Mouse (Mus musculus) CH12.LX (cell line): ENCODE data around the gene Cops3. TPM values are rescaled to one million over a fixed set of nuclear protein-coding genes. Genes with fewer than 3 reads are reported as not detected.

Source experiments
- DNase-seq: peaks from one replicate; pipeline ENCODE4 v3.0.0-alpha.2; 2013; ENCODE audit errors: extremely low read depth
- H3K27ac ChIP-seq: 2 replicates; pipeline ENCODE4 v1.5.1; 2012; ENCODE audit warnings: low read depth, mild to moderate bottlenecking, control low read depth, moderate library complexity; ENCODE audit not compliant: insufficient read depth
- H3K27me3 ChIP-seq: replicated peaks from 2 replicates; pipeline ENCODE3; 2012; ENCODE audit warnings: inconsistent platforms
- H3K36me3 ChIP-seq, 2 experiments: replicated peaks in 1 of 2; 2 replicates each; pipeline versions ENCODE3 to v1.6.1; 2012; ENCODE audit warnings: inconsistent platforms in 1 of 2, low read length in 1 of 2, mild to moderate bottlenecking in 1 of 2, mixed read lengths in 1 of 2, moderate library complexity in 1 of 2; ENCODE audit not compliant: control insufficient read depth in 1 of 2, insufficient read depth in 1 of 2
- H3K4me1 ChIP-seq, 2 experiments: 2 replicates each; pipeline ENCODE4 v1.6.1; 2012; ENCODE audit warnings: inconsistent platforms in 1 of 2, moderate library complexity in 1 of 2; ENCODE audit not compliant: insufficient read depth in 2 of 2, control insufficient read depth in 1 of 2
- H3K4me2 ChIP-seq: 2 replicates; pipeline ENCODE4 v1.6.1; 2012; ENCODE audit warnings: low read depth, mild to moderate bottlenecking, control low read depth; ENCODE audit not compliant: poor library complexity, insufficient read depth, severe bottlenecking
- H3K4me3 ChIP-seq, 3 experiments: fragments of 150-350 bp in 1 of 3; sonication (generic) in 1 of 3; replicated peaks in 1 of 3; 2 replicates each; pipeline versions ENCODE3 to v1.5.1; 2011 to 2012; ENCODE audit warnings: low read depth in 2 of 3, low read length in 2 of 3, mild to moderate bottlenecking in 2 of 3, moderate library complexity in 2 of 3, control low read depth in 1 of 3, improper control_type of control experiment in 1 of 3, inconsistent platforms in 1 of 3, mixed read lengths in 1 of 3; ENCODE audit not compliant: poor library complexity in 1 of 3
- H3K79me2 ChIP-seq: replicated peaks from 2 replicates; pipeline ENCODE4 v1.6.1; 2012; ENCODE audit warnings: mild to moderate bottlenecking, moderate library complexity; ENCODE audit not compliant: control insufficient read depth, poor library complexity, insufficient read depth, severe bottlenecking; ENCODE audit errors: extremely low read depth
- H3K9ac ChIP-seq: 2 replicates; pipeline ENCODE4 v1.6.1; 2012; ENCODE audit warnings: low read depth, mild to moderate bottlenecking, control low read depth, moderate library complexity; ENCODE audit not compliant: insufficient read depth
- H3K9me3 ChIP-seq: replicated peaks from 2 replicates; pipeline ENCODE3; 2012; ENCODE audit warnings: low read length, inconsistent platforms, mixed read lengths
- BHLHE40 ChIP-seq: IDR thresholded peaks from 2 replicates; pipeline ENCODE4 v1.6.1; 2011; ENCODE audit warnings: mild to moderate bottlenecking, low read depth, low read length, improper control_type of control experiment
- CHD2 ChIP-seq: IDR thresholded peaks from 2 replicates; pipeline ENCODE4 v1.6.1; 2011; ENCODE audit warnings: low read length, improper control_type of control experiment
- CTCF ChIP-seq, 2 experiments: IDR thresholded peaks in 1 of 2; conservative IDR thresholded peaks in 1 of 2; 2 replicates each; pipeline ENCODE4 v1.5.1; 2011 to 2012; ENCODE audit warnings: low read depth in 2 of 2, low read length in 2 of 2, improper control_type of control experiment in 1 of 2, inconsistent platforms in 1 of 2, mild to moderate bottlenecking in 1 of 2, moderate library complexity in 1 of 2
- E2F4 ChIP-seq: IDR thresholded peaks from 2 replicates; pipeline ENCODE4 v1.6.1; 2011; ENCODE audit warnings: low read depth, low read length, improper control_type of control experiment; ENCODE audit not compliant: insufficient replicate concordance
- ELF1 ChIP-seq: IDR thresholded peaks from 2 replicates; pipeline ENCODE4 v1.6.1; 2014; ENCODE audit warnings: low read depth, mild to moderate bottlenecking, inconsistent platforms, low read length, improper control_type of control experiment
- EP300 ChIP-seq: IDR thresholded peaks from 2 replicates; pipeline ENCODE4 v1.6.1; 2011; ENCODE audit warnings: low read length, improper control_type of control experiment
- ETS1 ChIP-seq: conservative IDR thresholded peaks from 2 replicates; pipeline ENCODE4 v1.6.1; 2012; ENCODE audit warnings: low read depth, mild to moderate bottlenecking, inconsistent platforms, low read length, improper control_type of control experiment, moderate library complexity
- GABPA ChIP-seq: IDR thresholded peaks from 2 replicates; pipeline ENCODE4 v1.6.1; 2012; ENCODE audit warnings: low read depth, low read length, improper control_type of control experiment, inconsistent platforms; ENCODE audit not compliant: insufficient replicate concordance
- HCFC1 ChIP-seq: IDR thresholded peaks from 2 replicates; pipeline ENCODE4 v1.6.1; 2012; ENCODE audit warnings: low read depth, mild to moderate bottlenecking, inconsistent platforms, low read length, improper control_type of control experiment
- IRF4 ChIP-seq: IDR thresholded peaks from 2 replicates; pipeline ENCODE4 v1.6.1; 2014; ENCODE audit warnings: low read depth, mild to moderate bottlenecking, inconsistent platforms, low read length, improper control_type of control experiment
- JUN ChIP-seq: IDR thresholded peaks from 2 replicates; pipeline ENCODE4 v1.6.1; 2011; ENCODE audit warnings: low read depth, mild to moderate bottlenecking, low read length, improper control_type of control experiment, moderate library complexity; ENCODE audit not compliant: insufficient read depth
- JUND ChIP-seq: conservative IDR thresholded peaks from 2 replicates; pipeline ENCODE4 v1.6.1; 2011; ENCODE audit warnings: low read depth, low read length, improper control_type of control experiment
- MAFK ChIP-seq: IDR thresholded peaks from 2 replicates; pipeline ENCODE4 v1.6.1; 2011; ENCODE audit warnings: low read length, improper control_type of control experiment; ENCODE audit not compliant: insufficient replicate concordance
- MAX ChIP-seq: IDR thresholded peaks from 2 replicates; pipeline ENCODE4 v1.6.1; 2011; ENCODE audit warnings: low read length, improper control_type of control experiment
- MAZ ChIP-seq: IDR thresholded peaks from 2 replicates; pipeline ENCODE4 v1.6.1; 2012; ENCODE audit warnings: low read depth, mild to moderate bottlenecking, inconsistent platforms, low read length, improper control_type of control experiment, moderate library complexity
- MEF2A ChIP-seq: IDR thresholded peaks from 2 replicates; pipeline ENCODE4 v1.6.1; 2014; ENCODE audit warnings: low read depth, mild to moderate bottlenecking, inconsistent platforms, low read length, improper control_type of control experiment, borderline replicate concordance
- MXI1 ChIP-seq: IDR thresholded peaks from 2 replicates; pipeline ENCODE4 v1.6.1; 2011; ENCODE audit warnings: mild to moderate bottlenecking, low read depth, low read length, improper control_type of control experiment
- MYC ChIP-seq: IDR thresholded peaks from 2 replicates; pipeline ENCODE4 v1.6.1; 2011; ENCODE audit warnings: low read depth, mild to moderate bottlenecking, improper control_type of control experiment, low read length
- NELFE ChIP-seq: IDR thresholded peaks from 2 replicates; pipeline ENCODE4 v1.6.1; 2011; ENCODE audit warnings: low read depth, low read length, improper control_type of control experiment
- NRF1 ChIP-seq: IDR thresholded peaks from 2 replicates; pipeline ENCODE4 v1.6.1; 2014; ENCODE audit warnings: low read depth, mild to moderate bottlenecking, inconsistent platforms, low read length, improper control_type of control experiment, moderate library complexity
- PAX5 ChIP-seq: IDR thresholded peaks from 2 replicates; pipeline ENCODE4 v1.6.1; 2012; ENCODE audit warnings: low read length, inconsistent platforms, mixed read lengths
- POLR2A ChIP-seq: IDR thresholded peaks from 2 replicates; pipeline ENCODE4 v1.6.1; 2011; ENCODE audit warnings: low read depth, mild to moderate bottlenecking, improper control_type of control experiment, low read length
- POLR2AphosphoS2 ChIP-seq: IDR thresholded peaks from 2 replicates; pipeline ENCODE4 v1.6.1; 2011; ENCODE audit warnings: low read depth, low read length, improper control_type of control experiment
- RAD21 ChIP-seq: IDR thresholded peaks from 2 replicates; pipeline ENCODE4 v1.6.1; 2011; ENCODE audit warnings: low read depth, mild to moderate bottlenecking, low read length, improper control_type of control experiment, moderate library complexity
- RCOR1 ChIP-seq: conservative IDR thresholded peaks from 2 replicates; pipeline ENCODE4 v1.6.1; 2012; ENCODE audit warnings: low read depth, mild to moderate bottlenecking, inconsistent platforms, low read length, improper control_type of control experiment
- SIN3A ChIP-seq: IDR thresholded peaks from 2 replicates; pipeline ENCODE4 v1.6.1; 2012; ENCODE audit warnings: low read length, improper control_type of control experiment, inconsistent platforms
- TBP ChIP-seq: conservative IDR thresholded peaks from 2 replicates; pipeline ENCODE4 v1.6.1; 2011; ENCODE audit warnings: low read depth, low read length, improper control_type of control experiment
- TCF12 ChIP-seq: IDR thresholded peaks from 2 replicates; pipeline ENCODE4 v1.6.1; 2014; ENCODE audit warnings: low read depth, mild to moderate bottlenecking, inconsistent platforms, low read length, improper control_type of control experiment
- UBTF ChIP-seq: IDR thresholded peaks from 2 replicates; pipeline ENCODE4 v1.6.1; 2012; ENCODE audit warnings: low read depth, mild to moderate bottlenecking, inconsistent platforms, low read length, improper control_type of control experiment, moderate library complexity
- USF1 ChIP-seq: IDR thresholded peaks from 2 replicates; pipeline ENCODE4 v1.6.1; 2014; ENCODE audit warnings: low read depth, mild to moderate bottlenecking, inconsistent platforms, low read length, improper control_type of control experiment
- USF2 ChIP-seq: conservative IDR thresholded peaks from 2 replicates; pipeline ENCODE4 v1.6.1; 2011; ENCODE audit warnings: low read depth, low read length, improper control_type of control experiment
- ZKSCAN1 ChIP-seq: IDR thresholded peaks from 2 replicates; pipeline ENCODE4 v1.6.1; 2012; ENCODE audit warnings: low read depth, inconsistent platforms, low read length, improper control_type of control experiment, borderline replicate concordance
- ZMIZ1 ChIP-seq: IDR thresholded peaks from 2 replicates; pipeline ENCODE4 v1.6.1; 2012; ENCODE audit warnings: low read depth, mild to moderate bottlenecking, inconsistent platforms, low read length, improper control_type of control experiment
- ZNF384 ChIP-seq: IDR thresholded peaks from 2 replicates; pipeline ENCODE4 v1.6.1; 2012; ENCODE audit warnings: low read depth, low read length, improper control_type of control experiment, inconsistent platforms
- dilution Hi-C: fragments of 300-500 bp; cut with MboI; formaldehyde crosslinking; loops from 2 replicates; pipeline ENCODE4 v1.14.3; 2020; ENCODE audit warnings: low sequenced_read_pairs; ENCODE audit not compliant: extremely low pct_unique_long_range_greater_than_20kb, extremely low pct_ligation_motif_present
- in situ Hi-C: fragments of 300-500 bp; cut with MboI; formaldehyde crosslinking; loops from 3 replicates; pipeline ENCODE4 v1.14.3; 2019; ENCODE audit warnings: low sequenced_read_pairs, low pct_ligation_motif_present, low pct_unique_long_range_greater_than_20kb, mixed read lengths
- polyA plus RNA-seq: library from polyadenylated mRNA; unstranded; fragments of >175 nt; gene quantifications from 2 replicates; pipeline ENCODE4 v1.2.1, GENCODE M21; 2012; ENCODE audit warnings: low read depth; ENCODE audit not compliant: insufficient read length
- total RNA-seq, 2 experiments: library from RNA; depleted of rRNA; stranded (reverse); fragments of 300-350 nt in 1 of 2; fragments of >200 nt in 1 of 2; gene quantifications; 2 replicates each; pipeline ENCODE4 v1.2.3; 2012 to 2014

Cops3 gene
- total and polyA plus RNA-seq, 3 experiments: 128 to 317 (median 267) TPM

DNA sequence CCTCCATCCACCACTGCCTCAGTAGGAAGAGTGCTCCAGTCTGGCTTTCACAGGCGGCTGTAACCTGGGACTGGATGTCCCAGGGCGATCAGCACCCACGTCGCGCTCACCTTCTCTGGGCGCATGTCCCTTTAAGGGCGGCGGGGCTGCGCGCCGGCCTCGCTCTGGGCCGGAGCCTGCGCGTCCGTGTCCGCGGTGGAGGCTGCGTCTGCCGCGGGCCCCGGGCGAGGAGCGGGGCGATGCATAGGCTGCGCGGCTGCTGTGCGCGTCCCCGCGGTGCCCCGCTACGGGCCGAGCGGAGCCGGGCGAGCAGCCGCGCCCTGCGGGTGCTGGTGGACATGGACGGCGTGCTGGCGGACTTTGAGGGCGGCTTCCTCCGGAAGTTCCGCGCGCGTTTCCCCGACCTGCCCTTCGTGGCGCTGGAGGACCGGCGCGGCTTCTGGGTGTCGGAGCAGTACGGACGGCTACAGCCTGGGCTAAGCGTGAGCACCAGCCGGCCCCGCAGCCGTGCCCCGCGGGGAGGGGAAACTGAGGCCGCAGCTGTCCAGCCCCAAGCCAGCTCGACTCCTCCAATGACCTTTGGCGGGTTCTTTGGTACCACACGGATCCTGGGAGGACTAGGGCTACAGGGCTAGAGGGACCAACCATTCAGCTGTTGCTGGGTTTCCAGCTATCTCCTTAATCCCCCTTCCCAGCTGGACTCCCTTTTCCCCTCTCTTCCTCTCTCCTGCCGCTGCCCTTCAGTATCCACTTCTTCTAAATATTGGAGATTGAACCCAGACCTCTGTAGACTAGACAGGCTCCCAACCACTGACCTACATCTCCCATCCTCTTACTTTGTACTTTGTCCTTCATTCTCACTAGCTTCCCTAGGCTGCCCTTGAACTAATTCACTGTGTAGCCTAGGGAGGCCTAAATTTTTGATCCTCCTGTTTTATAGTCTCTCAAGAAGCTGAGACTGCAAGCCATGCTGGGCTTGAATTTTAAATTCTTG lies 8.6 kb upstream of the Cops3 start:
- no peaks in the 10 kb centered on the region for H3K27me3 ChIP-seq
- H3K4me3 ChIP-seq: peak overlapping the region; percentile 69 to 90 (median 76)
- H3K27ac ChIP-seq: peak overlapping the region; percentile 17; the same call in 1 of the 2 replicates
- peaks cover 15 to 53% of the 10 kb centered on the region in 2 experiments for H3K4me1 ChIP-seq
- in situ Hi-C loops: no loop called here
- H3K79me2 ChIP-seq: peaks cover 14% of the 10 kb centered on the region
- H3K4me2 ChIP-seq: peak overlapping the region; percentile 91
- TF ChIP-seq CHD2 (no peak), TCF12 (peak; percentile 82), CTCF (conservative IDR thresholded peaks at IDR 0.05 in 1 of 2, IDR thresholded peaks at IDR 0.05 in 1 of 2; ENCODE audit: low read depth in 2 of 2, low read length in 2 of 2) (peak in 1 of 2 experiments; percentile 7; a peak in 1 of 4 replicates), HCFC1 (peak; percentile 75), JUND (no peak), ZMIZ1 (0 out of 2 replicates have a peak, but pooled peaks have one; percentile 57), GABPA (no peak), IRF4 (no peak; the same call in 1 of the 2 replicates), RCOR1 (peak; percentile 37; the same call in 1 of the 2 replicates), ETS1 (no peak), ZNF384 (no peak), JUN (no peak), BHLHE40 (no peak), NRF1 (peak; percentile 81), MAZ (no peak), MAX (no peak), USF1 (no peak), NELFE (peak; percentile 79), MEF2A (no peak), RAD21 (no peak), MAFK (no peak), POLR2AphosphoS2 (no peak), ELF1 (peak; percentile 85), USF2 (no peak), SIN3A (peak; percentile 58; the same call in 1 of the 2 replicates), TBP (peak; percentile 50), ZKSCAN1 (no peak), UBTF (peak; percentile 93), MXI1 (peak; percentile 92), EP300 (no peak), PAX5 (no peak), POLR2A (peak; percentile 89), E2F4 (no peak), MYC (0 out of 2 replicates have a peak, but pooled peaks have one; percentile 40)
- peak; percentile 50 for DNase-seq
- H3K9ac ChIP-seq: peak overlapping the region; percentile 95
- dilution Hi-C loops: no loop called here
- no peaks in the 10 kb centered on the region for H3K9me3 ChIP-seq
- H3K36me3 ChIP-seq: peaks cover 11 to 40% of the 10 kb centered on the region in 2 experiments
